Mouse (Mus musculus) ES-E14 (cell line): ENCODE measurements at regions not wholly inside any gene's neighbourhood (a gene's known extent, or its start where the extent isn't known, plus 50 kb on each side); places are given as distances from the start of the nearest gene placed in this dataset.

Experiments used
- CHD2 ChIP-seq: IDR thresholded peaks from 2 replicates; pipeline ENCODE4 v1.6.1; 2014; ENCODE audit warnings: mild to moderate bottlenecking, low read depth, low read length, inconsistent platforms
- MAFK ChIP-seq: IDR thresholded peaks from 2 replicates; pipeline ENCODE4 v1.6.1; 2014; ENCODE audit warnings: mild to moderate bottlenecking, low read depth, low read length, inconsistent platforms; ENCODE audit not compliant: insufficient read depth

- TF ChIP-seq CHD2 (no peak), MAFK (no peak)
Measured at GRCm38 (mm10) chr14:9192122-9192769, 526.2 kb upstream of the 4930452B06Rik start.
